Mouse (Mus musculus): Measurements from ENCODE around the gene Hck. TPM values are rescaled to one million over a fixed set of nuclear protein-coding genes. Genes with fewer than 3 reads are reported as not detected.
A peak's percentile ranks its signal among the peaks of the same experiment; 100 is the strongest.

Hck gene
- polyA plus RNA-seq, 2 experiments from 2014 or later: 0.61 to 0.67 TPM

DNA sequence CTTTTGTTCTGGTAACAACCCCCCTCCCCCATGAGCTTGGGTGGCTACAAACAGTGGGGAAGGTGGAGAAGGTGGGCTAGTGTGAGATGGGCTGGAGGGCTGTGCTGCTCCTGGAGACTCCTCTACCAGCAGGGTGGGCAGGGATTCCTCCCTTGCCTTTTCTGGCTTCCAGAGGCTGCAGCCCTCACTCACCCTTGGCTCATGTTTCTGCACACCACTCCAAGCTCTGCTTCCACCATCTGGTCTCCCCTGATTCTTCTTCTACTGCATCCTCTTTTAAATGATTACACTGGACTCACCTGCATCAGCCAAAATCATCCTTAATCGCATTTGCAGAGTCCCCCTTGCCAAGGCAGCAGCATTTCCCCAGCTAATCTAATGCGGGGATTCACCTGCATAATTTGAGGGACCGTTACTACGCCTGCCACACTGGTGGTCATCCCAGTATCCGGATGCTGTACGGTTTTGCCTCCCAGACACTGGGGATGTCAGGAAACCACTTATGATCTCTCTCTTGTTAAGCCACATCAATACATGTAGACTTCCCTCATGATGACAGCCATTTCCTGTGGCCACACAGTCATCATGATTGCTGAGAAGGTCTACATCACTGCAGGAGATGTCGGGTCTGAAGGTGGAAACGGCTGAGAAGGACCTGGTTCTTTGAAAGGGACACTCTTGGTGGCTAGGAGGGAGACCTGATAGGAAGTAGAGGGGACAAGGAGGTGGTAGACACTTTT, 43.8 kb downstream of the Hck start:
- ATAC-seq: peak; percentile 45

DNA sequence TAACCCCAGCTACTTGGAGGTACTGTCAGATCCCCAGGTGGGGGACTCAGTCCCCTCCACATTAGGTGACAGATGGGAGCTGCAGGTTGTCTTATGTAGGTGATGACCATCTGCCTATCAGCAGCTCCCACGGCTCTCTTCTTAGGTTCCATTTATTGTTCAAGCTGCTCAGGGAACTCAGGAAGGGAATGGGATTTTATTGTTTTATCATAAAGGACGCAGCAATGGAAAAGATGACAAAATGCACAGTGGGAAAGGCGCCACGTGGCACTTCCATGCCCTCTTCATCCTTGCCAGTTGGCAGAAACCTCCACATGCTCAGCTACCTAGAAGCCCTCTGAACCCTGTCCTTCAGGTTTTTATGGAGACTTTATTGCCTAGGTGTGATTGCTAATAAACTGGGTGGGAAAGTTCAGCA, 44.8 kb downstream of the Hck start:
- no peak for ATAC-seq

DNA sequence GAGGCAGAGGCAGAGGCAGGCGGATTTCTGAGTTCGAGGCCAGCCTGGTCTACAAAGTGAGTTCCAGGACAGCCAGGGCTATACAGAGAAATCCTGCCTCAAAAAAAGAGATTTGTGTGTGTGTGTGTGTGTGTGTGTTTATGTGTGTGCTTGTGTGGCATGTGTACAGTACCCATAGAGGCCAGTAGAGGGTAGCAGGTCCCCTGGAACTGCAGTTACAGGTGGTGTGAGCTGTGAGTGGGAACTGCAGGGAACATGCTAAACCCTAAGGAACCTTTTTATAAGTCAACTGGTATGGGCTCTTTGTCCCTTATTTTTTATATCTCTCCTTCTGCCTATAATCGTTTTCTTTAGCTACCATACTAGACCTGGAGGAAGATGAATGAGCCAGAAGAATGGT, 49.0 kb downstream of the Hck start:
- no peak for ATAC-seq

DNA sequence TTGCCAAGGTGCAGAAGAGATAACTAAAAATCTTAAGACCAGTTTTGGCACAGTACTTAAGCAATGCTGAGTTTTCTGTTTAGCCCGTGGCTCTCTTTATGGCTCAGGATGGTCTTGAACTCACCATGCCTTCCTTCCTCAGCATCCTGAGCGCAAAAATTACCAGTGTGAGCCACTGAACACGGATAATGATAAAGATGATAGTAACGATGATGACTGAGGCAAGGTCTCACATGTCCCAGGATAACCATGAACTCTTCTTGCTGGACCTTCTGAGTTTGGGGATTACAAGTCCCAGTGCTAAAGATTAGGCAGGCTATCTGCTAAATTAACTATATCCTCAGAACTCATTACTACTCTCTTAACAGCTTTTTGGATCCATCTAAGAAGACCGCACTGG, 51.9 kb downstream of the Hck start:
- ATAC-seq: no peak

DNA sequence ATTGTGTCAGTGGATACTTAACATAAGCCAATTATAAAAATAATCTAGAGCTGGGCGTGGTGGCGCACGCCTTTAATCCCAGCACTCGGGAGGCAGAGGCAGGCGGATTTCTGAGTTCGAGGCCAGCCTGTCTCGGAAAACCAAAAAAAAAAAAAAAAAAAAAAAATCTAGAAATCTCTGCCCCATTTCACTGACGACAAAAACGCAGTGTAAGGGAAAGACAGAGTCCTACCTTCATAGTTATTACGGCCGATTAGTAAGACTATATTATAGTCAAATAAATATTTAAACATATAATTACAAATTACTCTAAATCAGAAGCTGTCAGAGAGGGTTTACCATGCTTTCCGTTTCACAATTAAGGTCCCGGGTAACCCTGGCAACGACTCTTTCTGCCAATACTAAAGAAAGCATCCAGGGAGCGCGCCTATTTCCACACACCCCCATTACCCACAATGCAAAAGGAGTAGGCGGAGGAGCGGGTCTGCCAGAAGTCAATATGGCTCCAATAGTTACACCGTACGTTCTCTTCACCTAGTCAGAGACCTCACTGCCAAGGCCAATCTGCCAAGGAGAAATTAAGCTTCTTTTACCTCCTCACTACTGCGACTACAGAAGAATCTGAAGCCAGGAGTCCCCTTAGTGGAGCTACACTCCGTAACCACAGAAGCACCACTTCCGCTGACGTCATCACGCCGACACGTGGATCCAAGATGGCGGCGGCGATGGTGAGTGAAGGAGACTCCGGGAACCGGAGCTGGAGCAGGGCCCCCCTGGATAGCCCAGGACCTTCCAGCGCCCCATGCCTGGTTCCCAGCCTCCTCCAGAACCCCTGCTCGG, 52.8 kb downstream of the Hck start, which contains the start of gene Tm9sf4:
Gene Tm9sf4, plus strand, starts transcription at position 460 of the 840 bp plus-strand sequence.
- ATAC-seq: peak; percentile 94

DNA sequence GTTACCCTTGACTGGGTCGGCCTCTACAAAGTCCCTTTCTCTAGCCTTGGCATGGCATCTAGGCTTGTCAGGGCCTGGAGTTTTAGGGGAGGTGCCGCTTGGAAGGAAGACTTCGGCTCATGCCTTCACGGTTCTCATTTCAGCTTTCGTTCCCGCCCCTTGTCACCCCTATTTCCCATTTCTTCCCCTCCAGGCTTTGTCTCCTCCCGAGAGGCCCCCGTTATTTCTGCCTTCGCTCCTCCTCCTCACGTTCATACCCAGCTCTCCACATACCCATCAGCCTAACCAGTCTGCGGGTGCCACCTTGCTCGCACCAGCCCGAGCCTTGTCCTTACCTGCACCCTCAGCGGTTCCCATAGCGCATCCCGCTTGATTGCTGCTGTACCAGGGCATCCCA, 53.4 kb downstream of the Hck start:
- peak; percentile 39 for ATAC-seq

DNA sequence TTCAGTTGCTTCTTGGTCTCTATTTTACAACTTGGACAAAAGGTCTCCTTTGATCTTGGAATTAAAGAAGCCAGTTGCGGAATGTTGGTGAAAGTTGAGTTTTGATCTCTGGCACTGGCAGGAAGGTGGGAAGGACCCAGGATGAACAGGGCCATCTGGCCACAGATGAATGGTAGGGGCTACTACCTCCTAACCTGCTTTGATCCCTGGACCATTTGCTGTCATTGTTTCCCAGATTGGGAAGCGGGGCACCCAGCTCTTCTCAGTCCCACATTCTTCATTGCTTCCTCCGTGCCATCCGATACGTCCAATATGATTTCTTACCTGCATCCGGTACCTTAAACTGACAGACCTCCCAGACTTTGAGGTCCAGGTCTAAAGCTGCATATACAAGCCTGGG, 58.9 kb downstream of the Hck start:
- no peak for ATAC-seq

DNA sequence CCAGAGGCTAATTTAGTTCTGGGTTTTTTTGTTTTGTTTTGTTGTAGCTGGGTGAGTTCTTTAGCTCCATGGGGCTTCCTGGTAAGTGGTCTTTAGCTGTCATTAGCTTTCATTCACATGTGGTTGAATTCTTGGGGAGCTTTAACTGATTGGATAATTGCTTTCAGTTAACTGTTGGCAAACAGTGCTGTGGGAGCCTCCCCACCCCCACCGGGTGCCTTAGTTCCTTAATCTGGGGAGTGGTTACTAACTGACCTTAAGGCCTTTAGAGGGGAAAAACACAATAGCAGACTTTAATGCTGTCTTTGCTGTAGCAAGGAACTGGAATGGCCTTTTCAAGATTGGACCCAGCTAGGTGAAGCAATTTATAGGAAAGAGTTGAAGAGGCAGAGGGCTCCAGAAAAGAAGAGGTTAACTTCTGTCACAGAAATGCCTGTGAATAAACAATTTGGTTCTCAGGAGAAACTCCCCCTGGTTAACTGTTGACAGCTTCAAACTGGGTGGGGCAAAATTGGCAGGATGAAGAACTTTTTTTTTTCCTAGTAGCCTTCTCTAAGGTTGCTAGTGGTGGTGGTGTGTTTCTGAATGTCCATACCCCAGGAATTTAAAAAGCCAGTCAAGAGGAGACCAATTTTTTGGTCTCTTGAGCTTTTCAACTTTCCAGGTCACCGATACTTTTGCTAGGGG, 60.0 kb downstream of the Hck start:
- no peak for ATAC-seq

DNA sequence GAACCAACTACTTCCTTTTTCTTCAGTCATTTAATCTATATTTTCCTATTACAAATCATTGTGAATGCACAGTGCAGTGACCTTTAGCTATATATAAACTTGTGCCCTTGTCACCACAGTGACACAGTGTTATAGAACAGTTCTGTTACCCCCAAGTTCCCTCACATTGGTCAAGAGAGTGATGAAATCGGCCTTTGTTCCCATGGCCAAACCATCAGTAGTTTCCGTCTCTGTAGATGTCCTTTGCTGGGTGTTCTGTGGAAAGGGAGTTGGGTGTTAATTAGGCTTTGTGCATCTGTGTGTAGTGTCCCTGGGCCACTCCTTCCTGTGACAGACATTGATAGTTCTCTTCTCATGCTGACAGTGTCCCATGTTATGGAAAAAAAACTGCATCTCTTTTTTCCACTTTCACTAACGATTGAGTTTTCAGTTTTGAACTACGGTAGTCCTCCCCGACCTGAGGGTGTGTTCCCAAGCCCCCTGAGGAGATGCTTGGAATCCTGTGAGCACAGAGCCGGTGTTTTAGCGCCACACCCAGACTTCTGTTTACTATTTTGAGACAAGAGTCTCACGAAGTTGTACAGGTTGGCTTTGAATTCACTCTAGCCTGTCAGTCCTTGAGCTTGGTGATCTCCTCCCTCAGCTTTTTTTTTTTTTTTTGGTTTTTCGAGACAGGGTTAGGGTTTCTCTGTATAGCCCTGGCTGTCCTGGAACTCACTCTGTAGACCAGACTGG, 62.4 kb downstream of the Hck start:
- no peak for ATAC-seq

DNA sequence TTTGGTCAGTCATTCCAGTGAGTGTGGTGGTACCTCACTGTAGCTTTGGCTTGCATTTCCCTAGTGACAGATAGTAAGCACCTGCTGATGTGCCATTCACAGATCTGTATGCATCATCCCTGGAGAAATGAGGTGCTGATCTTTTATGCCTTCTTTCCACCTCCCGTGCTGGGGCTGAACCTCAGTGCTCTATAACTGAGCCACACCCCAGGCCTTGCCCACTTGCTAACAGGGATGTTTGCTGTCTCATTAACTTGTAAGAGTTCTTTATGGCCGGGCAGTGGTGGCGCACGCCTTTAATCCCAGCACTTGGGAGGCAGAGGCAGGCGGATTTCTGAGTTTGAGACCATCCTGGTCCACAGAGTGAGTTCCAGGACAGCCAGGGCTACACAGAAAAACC, 63.7 kb downstream of the Hck start:
- ATAC-seq: no peak

DNA sequence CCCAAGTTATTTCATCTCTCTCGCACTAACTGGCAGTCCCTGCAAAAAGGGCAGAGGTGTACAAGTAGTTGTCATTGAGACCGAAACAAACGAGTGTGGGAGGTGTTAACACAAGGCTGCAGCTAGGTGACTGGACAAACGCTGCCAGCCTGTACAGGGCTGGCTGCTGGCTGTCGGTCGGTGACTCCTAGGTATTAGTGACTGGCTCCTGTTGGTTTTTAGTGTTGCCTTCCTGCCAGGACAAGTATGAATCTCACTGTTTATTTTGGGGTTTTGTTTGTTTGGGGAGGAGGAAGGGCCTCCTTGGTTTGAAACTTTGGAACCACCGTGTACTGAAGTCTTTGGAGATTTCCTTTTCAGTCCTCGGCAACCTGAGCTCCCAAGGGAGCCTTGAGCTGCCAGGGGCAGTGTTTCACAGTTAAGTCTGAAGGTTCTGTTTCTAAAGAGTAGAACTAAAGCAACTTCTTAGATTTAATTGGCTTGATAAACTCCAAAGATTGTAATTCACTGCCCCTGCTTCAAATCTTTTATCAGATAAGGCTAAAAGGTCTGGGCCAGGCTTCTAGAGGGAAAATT, 67.8 kb downstream of the Hck start:
- ATAC-seq: no peak

DNA sequence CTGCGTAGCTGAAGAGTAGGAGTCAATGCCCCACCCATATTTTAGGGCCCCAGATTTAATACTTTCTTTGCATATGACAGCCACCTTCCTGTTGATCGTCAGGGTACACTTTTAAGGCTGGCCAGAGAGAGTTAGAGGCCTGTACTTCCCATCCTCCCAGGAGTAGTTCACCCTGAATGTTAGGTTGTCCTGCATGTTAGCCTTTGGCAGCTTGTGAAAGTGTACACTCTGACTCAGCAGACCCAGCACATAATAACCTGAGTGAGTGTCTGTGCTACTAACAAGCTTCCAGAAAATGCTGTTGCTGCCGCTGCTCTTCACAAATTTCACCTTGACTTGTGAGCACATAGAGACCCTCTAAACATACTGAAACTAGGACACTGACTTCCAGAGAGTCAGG, 68.9 kb downstream of the Hck start:
- ATAC-seq: no peak

DNA sequence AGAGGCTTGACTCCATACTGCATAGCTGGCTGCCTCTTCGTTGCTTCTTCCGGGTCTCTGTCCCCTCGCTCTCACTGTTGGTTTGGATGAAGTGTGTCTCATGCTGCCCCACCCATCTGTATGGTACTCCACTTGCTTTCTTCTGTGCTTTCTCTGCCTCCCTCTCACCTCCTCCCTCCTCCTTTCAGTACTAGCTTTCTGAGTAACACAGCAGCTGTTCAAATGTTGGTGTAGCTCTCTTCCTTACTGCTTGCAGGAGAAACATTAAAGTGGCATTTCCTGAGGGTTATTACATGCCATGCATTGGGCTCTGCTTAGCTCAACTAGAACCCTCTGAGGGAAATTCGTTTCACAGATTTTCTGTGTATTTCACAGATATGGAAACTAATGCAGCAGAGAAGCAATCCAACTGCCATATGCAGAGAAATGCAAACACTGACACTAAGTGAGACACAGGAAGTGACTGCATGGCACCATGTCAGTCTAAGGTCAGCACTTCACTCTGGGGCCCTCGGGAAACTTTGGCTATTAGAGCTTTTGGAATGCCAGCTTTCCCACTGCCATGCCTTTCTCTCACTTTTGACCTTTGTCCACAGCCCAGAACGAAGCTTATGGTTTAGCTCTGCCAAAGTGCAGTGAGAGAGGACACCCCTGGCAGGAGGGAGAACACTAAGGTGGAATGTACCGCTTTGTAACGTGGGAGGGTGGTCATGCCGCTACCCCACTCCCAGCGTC, 71.0 kb downstream of the Hck start:
- no peak for ATAC-seq

DNA sequence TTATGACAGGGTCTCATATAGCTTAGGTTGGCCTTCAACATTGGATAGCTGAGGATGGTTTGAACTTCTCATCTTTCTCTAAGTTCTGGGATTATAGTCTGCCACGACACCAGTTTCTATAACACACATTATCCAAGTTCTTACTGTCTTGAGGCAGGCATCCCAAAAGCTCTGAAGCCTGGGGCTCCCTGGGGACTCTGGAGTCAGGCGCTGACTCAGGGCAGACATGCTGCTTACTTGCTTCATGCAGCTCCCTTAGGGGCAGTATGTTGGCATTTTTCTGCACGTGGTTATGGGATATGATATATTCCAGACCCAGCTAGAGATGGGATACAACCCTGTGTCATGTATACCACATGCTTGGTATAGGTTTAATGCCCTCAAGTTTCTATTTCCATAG, 71.7 kb downstream of the Hck start:
- no peak for ATAC-seq

DNA sequence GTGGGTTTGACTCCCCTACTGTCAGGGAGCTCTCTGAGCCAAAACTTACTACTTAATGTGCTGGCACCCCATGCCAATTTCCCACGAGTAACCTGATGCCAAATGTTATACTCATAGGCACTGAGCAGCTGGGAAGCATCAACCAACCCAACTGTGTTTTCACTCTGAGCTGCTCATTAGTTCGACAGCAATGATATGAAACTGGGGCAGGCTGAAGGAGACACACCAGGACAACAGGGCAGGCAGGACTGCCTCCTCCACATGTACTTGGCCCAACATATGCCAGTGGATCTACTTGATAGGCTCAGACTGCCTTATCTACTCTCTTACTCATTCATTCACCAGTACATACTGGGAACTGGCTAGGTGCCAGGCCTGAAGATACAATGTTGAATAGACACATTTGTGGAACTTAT, 77.9 kb downstream of the Hck start:
- ATAC-seq: no peak

DNA sequence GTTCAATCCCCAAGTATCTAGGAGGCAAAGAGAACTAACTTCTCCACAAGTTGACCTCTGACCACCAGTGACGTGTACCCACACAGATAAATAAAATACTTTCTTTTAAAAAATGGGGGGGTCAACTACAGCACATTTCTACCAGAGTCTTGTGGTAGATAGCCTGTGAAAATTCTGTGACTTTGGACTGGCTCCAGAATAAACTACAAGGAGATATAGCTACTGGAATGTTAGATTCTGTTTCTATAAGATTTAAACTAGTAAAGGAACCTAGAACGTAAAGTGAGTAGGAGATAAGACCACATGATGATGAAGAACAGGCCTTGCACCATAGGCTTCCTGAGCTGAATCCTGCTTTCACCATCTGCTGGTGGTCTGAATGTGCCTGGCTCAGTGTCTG, 79.6 kb downstream of the Hck start:
- no peak for ATAC-seq

DNA sequence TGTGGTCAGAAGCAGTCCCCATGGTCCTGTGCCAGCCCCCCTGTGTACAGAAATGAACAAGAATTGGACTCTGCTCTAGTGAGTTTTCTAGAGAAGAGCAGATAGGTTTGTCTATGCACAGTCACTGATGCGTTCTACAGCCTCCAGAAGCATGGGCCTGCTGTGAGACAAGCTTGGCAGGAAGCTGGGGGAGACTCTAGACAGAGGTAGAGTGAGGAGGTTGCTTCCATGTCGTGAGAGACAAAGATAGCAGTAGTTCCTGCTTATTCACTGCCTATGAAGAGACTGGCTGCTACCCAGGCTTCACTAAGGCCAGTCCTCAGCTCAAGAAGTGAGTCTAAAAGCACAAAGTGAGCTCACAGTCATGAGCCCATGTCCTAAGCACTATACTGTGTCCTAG, 83.0 kb downstream of the Hck start:
- ATAC-seq: no peak

DNA sequence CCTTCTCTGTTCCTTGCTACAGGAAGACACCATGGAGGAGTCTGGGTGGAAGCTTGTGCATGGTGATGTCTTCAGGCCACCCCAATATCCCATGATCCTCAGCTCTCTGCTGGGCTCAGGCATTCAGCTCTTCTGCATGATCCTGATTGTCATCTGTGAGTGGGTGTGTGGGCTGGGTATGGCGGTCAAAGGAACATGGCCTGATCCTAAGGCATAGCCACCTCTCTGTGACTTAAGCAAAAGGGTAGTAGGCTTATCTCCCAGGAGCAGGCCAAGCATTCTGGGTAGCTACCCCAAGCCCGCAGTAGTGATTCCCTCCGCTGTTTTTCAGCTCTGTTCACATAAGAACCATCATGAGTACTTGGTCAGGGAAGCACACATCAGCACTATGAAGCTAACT, 86.0 kb downstream of the Hck start:
- no peak for ATAC-seq

DNA sequence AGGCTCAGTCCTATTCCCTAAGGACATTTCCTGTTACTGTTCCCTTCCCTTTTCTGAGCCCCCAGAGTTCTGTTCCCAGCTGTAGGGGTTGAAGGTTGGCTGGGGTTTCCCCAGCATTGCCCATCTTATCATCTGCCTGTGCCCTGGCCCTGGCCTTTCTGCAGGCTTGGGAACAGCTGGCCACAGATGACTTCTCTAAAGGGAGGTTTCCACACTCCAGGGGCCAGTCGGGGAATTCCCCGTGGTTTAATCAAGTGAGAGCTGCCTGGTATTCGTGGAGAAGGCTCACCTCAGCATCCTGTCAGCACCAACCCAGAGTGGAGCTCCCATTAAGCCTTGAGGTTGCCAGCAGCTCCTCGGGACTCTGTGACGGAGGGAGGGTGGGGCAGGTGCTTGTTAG, 90.2 kb downstream of the Hck start:
- no peak for ATAC-seq

DNA sequence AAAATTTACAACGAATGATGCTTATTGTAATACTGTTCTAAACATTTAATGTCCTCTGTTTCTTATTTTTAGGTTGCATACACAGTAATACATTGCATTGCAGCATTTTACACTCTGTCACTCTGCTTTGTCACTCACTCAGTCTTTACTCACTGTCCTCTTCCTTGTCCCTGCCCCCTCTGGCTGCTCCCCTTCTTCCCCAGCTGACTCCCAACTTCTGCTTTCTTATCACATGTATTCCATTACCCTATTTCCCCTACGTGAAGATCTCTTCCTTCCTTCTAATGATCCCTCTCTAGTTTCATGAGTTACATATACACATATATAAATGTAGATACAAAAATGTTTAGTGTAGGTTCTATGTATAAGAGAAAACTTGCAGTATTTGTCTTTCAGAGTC, 90.8 kb downstream of the Hck start:
- no peak for ATAC-seq

Measured in CD4-positive, CD25-positive, alpha-beta regulatory T cell, adult 4 months (primary cell).